Mouse (Mus musculus) embryo, embryonic 9.5 days (tissue): ENCODE results near the gene Adgrl1.

Experiments
- DNase-seq: peaks from one replicate; pipeline ENCODE4 v3.0.0-alpha.2; 2017; ENCODE audit errors: extremely low spot score

Gene Adgrl1

GRCm38 (mm10) chr8:83990170-83990569, 90.3 kb downstream of the Adgrl1 start:
- no peak for DNase-seq
